Mouse (Mus musculus) liver, embryonic 13.5 days (tissue): ENCODE data around the gene Pou1f1. TPM values are rescaled to one million over a fixed set of nuclear protein-coding genes. Genes with fewer than 3 reads are reported as not detected.

ENCODE experiments used
- ATAC-seq: fragments of 200-750 bp; cut with Nextera tagmentation; 2 replicates; pipeline ENCODE4 v1.8.0; 2017; ENCODE audit warnings: low read depth, mild to moderate bottlenecking, moderate number of reproducible peaks, moderate library complexity
- DNase-seq: peaks from one replicate; pipeline ENCODE4 v3.0.0; 2022
- H3K27ac ChIP-seq: fragments of 300-500 bp; sonication (generic); 2 replicates; pipeline ENCODE4 v1.5.1; 2015; ENCODE audit warnings: moderate library complexity, mild to moderate bottlenecking, inconsistent platforms
- H3K27me3 ChIP-seq: fragments of 300-500 bp; sonication (generic); 2 replicates; pipeline ENCODE4 v1.6.1; 2015; ENCODE audit warnings: mild to moderate bottlenecking, inconsistent platforms
- H3K36me3 ChIP-seq: fragments of 300-500 bp; sonication (generic); 2 replicates; pipeline ENCODE4 v1.6.1; 2015; ENCODE audit warnings: mild to moderate bottlenecking, inconsistent platforms
- H3K4me1 ChIP-seq: fragments of 300-500 bp; sonication (generic); replicated peaks from 2 replicates; pipeline ENCODE4 v1.6.1; 2015; ENCODE audit warnings: inconsistent platforms
- H3K4me2 ChIP-seq: fragments of 300-500 bp; sonication (generic); 2 replicates; pipeline ENCODE4 v1.6.1; 2015; ENCODE audit warnings: inconsistent platforms, mild to moderate bottlenecking, moderate library complexity
- H3K4me3 ChIP-seq: fragments of 300-500 bp; sonication (generic); replicated peaks from 2 replicates; pipeline ENCODE4 v1.5.1; 2015; ENCODE audit warnings: mild to moderate bottlenecking, inconsistent platforms
- H3K9ac ChIP-seq: fragments of 300-500 bp; sonication (generic); 2 replicates; pipeline ENCODE4 v1.6.1; 2015; ENCODE audit warnings: mild to moderate bottlenecking, inconsistent platforms
- H3K9me3 ChIP-seq: fragments of 300-500 bp; sonication (generic); replicated peaks from 2 replicates; pipeline ENCODE4 v1.6.1; 2016; ENCODE audit warnings: inconsistent platforms
- WGBS: fragments of 180-500 bp; shearing (Covaris S2); methylation state at CpG from one replicate; pipeline ENCODE4 v1.1.7; 2015; ENCODE audit not compliant: insufficient replicate concordance; 5-methylcytosine and 5-hydroxymethylcytosine counted together
- polyA plus RNA-seq: library from polyadenylated mRNA; unstranded; fragments of >200 nt; fragmentation: Nextera tagmentation; extraction: Ambion mirVana; gene quantifications from 2 replicates; pipeline ENCODE4 v1.2.1, GENCODE M21; 2015

The Pou1f1 gene
- polyA plus RNA-seq, 1 experiment from 2014 or later, result not detected

DNA sequence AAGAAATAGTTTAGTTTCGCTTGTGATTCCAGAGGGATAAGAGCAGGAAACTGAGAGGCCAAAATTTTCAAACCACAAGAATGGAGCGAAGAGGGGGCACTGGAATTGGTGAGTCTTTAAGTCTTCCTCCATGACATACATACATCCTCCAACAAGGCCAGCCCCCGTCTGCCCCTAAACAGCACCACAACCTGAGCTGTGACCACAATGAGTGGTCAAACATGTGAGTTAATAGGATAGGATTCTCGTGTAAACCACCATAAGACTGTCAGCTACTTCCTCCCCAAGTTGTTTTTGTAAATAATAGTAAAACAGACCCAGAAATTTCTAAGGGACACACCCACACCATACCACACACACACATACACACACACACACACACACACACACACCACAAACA is 48.5 kb downstream of the Pou1f1 start:
- Histone ChIP-seq H3K4me1 (no peaks in the 10 kb centered on the region), H3K27ac (no peak overlapping the region), H3K4me3 (no peak overlapping the region), H3K27me3 (no peaks in the 10 kb centered on the region), H3K4me2 (no peak overlapping the region), H3K9me3 (no peaks in the 10 kb centered on the region), H3K9ac (no peak overlapping the region), H3K36me3 (no peaks in the 10 kb centered on the region)
- no peak for ATAC-seq
- 29% methylated on average over 4 of the region's 4 CpGs for whole genome bisulfite sequencing
- DNase-seq, result no peak

DNA sequence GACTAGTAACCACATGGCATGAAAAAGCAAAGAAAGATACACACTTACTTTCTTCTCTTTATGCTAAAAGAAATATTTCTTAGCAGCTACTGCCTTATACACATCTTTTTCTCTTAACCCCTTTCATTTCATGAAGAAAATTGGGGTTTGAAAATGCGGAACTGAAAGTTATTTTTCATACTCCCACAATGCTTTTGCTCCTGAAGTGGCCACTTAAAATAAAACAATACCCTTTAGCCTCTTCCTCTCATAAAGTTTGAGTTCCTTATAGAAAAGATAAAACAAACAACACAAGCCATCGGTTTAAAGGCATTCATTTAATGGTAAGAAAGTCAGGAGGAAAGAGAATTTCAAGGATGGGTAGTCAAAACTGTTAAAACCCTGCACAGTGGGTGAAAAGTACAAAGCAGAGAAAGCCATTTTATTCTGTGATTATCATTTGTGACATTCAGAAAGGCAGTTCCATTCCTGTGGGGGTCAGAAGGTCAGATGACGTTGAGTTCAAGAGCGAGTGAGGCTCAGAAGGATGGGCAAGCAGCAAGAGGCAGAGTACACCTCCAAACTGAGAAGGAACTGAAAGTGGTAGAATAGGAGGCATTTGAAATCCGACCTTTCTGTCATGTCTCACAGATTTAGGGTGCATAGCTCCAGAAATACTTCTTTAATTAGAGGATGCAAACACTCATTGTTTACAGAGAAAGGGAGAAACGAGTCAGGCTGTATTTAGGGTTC is 57.2 kb downstream of the Pou1f1 start:
- Histone ChIP-seq H3K9ac (no peak overlapping the region), H3K4me3 (no peak overlapping the region), H3K27ac (no peak overlapping the region), H3K9me3 (no peaks in the 10 kb centered on the region), H3K4me2 (no peak overlapping the region), H3K27me3 (no peaks in the 10 kb centered on the region), H3K4me1 (no peaks in the 10 kb centered on the region), H3K36me3 (no peaks in the 10 kb centered on the region)
- DNase-seq (no peak), ATAC-seq (no peak)
- 52% methylated on average over 6 of the region's 6 CpGs for WGBS

Other genes starting within 250 kb of the Pou1f1 start
- 18.4 and 22.0 TPM in 2 replicates for gene Chmp2b, start 42.2 kb downstream of the Pou1f1 start, polyA plus RNA-seq